Mouse (Mus musculus) thymus, adult 2 months (tissue): Measurements from ENCODE around the gene Dnajc16. TPM values are rescaled to one million over a fixed set of nuclear protein-coding genes. Genes with fewer than 3 reads are reported as not detected.

Experiments
- DNase-seq: peaks from one replicate; pipeline ENCODE4 v3.0.0; 2021
- H3K27ac ChIP-seq: fragments of 200-500 bp; 2 replicates; pipeline ENCODE4 v1.5.1; 2012; ENCODE audit warnings: low read length, control low read depth; ENCODE audit not compliant: control insufficient read depth, insufficient read depth
- H3K27me3 ChIP-seq: fragments of 200-500 bp; 2 replicates; pipeline ENCODE4 v1.6.1; 2012; ENCODE audit warnings: mild to moderate bottlenecking, low read length, moderate library complexity, mixed read lengths; ENCODE audit not compliant: control insufficient read depth, insufficient read depth
- H3K36me3 ChIP-seq: fragments of 200-500 bp; 2 replicates; pipeline ENCODE4 v1.6.1; 2012; ENCODE audit warnings: mild to moderate bottlenecking, low read length, moderate library complexity; ENCODE audit not compliant: control insufficient read depth, insufficient read depth
- H3K4me1 ChIP-seq: fragments of 200-500 bp; replicated peaks from 2 replicates; pipeline ENCODE4 v1.6.1; 2012; ENCODE audit warnings: low read length; ENCODE audit not compliant: control insufficient read depth, insufficient read depth
- H3K4me3 ChIP-seq: fragments of 200-500 bp; 2 replicates; pipeline ENCODE4 v1.5.1; 2012; ENCODE audit warnings: mild to moderate bottlenecking, low read length, control low read depth, moderate library complexity; ENCODE audit not compliant: control insufficient read depth, insufficient read depth
- CTCF ChIP-seq: fragments of 200-500 bp; IDR thresholded peaks from 2 replicates; pipeline ENCODE4 v1.5.1; 2012; ENCODE audit warnings: mild to moderate bottlenecking, control low read depth, low read length, moderate library complexity, borderline replicate concordance; ENCODE audit not compliant: control insufficient read depth, poor library complexity, insufficient read depth; ENCODE audit errors: extremely low read depth
- POLR2A ChIP-seq: fragments of 200-500 bp; IDR thresholded peaks from 2 replicates; pipeline ENCODE4 v1.6.1; 2012; ENCODE audit warnings: mild to moderate bottlenecking, low read length, control low read depth, moderate library complexity; ENCODE audit not compliant: control insufficient read depth, poor library complexity, insufficient read depth; ENCODE audit errors: extremely low read depth
- WGBS: fragments of 180-500 bp; shearing (Covaris S2); methylation state at CpG from one replicate; pipeline ENCODE4 v1.1.7; 2018; 5-methylcytosine and 5-hydroxymethylcytosine counted together
- polyA plus RNA-seq: library from polyadenylated mRNA; depleted of rRNA; stranded (reverse); fragments of >200 nt; gene quantifications from 2 replicates; pipeline ENCODE4 v1.2.3, GENCODE M21; 2012

Gene Dnajc16
- polyA plus RNA-seq, 1 experiment, result 11.9 TPM

DNA sequence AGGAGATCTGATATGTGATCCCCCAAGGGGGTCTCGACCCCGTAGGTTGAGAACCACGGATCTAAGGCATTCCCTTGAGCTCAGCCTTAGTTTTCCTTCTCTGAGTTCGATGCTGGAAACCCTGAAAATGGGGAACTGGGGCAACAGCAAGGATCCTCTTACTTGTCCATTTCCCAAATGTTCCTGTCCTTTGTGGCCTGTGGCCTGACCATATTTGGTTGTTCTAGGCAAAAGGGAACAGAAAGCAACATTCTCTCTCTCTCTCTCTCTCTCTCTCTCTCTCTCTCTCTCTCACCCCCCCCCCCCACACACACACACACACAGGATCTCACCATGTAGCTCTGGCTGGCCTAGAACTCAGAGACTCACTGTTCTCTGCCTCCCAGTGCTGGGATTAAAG is 53.9 kb downstream of the Dnajc16 start:
- Histone ChIP-seq H3K27ac (no peak overlapping the region), H3K4me3 (no peak overlapping the region), H3K27me3 (no peaks in the 10 kb centered on the region), H3K36me3 (no peaks in the 10 kb centered on the region), H3K4me1 (peaks cover 2% of the 10 kb centered on the region; the same call in 1 of the 2 replicates)
- no peak for TF ChIP-seq CTCF
- TF ChIP-seq POLR2A, result no peak
- no peak for DNase-seq
- 77% methylated on average over 4 of the region's 4 CpGs for WGBS

DNA sequence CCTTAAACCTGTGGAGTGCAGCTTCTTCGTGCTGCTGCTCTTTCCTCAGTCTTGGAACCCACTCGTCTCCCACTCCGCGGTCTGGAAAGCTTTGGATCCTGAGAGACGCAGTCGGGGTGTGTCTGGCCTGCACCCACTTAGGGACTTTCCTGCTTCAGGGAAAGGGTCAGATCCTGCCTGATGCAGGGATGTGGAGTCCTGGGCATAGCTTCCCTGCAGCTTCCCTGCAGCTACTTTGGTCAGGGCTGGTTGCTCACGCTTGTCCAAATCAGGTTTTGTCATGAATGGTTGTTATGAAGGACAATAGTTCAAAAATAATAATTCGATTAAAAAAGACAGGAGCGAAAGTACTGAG is 55.5 kb downstream of the Dnajc16 start:
- H3K27me3 ChIP-seq, result no peaks in the 10 kb centered on the region
- H3K4me1 ChIP-seq, result peaks cover 2% of the 10 kb centered on the region; the same call in 1 of the 2 replicates
- no peak for TF ChIP-seq CTCF
- no peak for DNase-seq
- H3K27ac ChIP-seq, result no peak overlapping the region
- no peaks in the 10 kb centered on the region for H3K36me3 ChIP-seq
- no peak overlapping the region for H3K4me3 ChIP-seq
- 39% methylated on average over 9 of the region's 9 CpGs for WGBS

DNA sequence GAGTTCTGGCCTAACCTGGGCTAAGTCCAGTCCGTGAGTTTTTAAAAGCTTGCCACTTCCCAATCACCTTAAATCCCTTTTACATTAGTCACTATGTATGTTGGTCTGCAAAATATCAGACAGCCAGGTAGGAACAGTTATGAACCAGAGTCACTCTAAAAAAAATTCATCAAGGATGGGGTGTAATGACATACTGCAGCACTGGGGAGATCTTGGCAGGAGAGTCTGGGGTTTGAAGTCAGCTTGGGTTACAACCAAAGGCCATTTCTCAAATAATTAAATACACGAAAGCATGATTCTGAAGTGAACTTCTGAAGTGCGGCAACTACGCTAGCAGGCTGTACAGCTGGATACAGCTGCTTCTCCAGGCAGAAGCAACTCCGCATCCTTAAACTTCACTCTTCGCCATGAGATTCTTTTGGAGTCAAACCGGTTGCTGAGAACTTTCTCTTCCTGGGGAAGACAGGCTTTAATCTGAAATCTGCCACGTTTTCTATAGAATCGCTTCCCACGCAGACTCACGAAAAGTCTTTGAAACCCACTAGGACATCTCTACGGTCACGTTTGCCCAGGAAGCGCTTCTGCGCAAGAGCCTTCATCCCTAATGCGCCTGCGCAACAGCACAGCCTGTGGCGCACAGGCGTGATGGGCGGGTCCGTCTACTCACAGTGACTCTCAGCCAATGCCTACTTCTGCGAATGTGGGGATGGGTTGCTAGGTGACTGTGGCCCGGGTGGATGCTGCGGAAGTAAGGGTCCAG is 56.1 kb downstream of the Dnajc16 start:
- WGBS, result 10% methylated on average over 24 of the region's 24 CpGs
- H3K4me3 ChIP-seq, result peak overlapping the region; percentile 4; the same call in 1 of the 2 replicates
- DNase-seq, result peak; percentile 90
- no peaks in the 10 kb centered on the region for H3K36me3 ChIP-seq
- H3K27ac ChIP-seq, result no peak overlapping the region
- no peaks in the 10 kb centered on the region for H3K27me3 ChIP-seq
- peak; percentile 54; the same call in 1 of the 2 replicates for TF ChIP-seq CTCF
- TF ChIP-seq POLR2A, result peak; percentile 40; the same call in 1 of the 2 replicates
- H3K4me1 ChIP-seq, result peaks cover 2% of the 10 kb centered on the region; the same call in 1 of the 2 replicates

DNA sequence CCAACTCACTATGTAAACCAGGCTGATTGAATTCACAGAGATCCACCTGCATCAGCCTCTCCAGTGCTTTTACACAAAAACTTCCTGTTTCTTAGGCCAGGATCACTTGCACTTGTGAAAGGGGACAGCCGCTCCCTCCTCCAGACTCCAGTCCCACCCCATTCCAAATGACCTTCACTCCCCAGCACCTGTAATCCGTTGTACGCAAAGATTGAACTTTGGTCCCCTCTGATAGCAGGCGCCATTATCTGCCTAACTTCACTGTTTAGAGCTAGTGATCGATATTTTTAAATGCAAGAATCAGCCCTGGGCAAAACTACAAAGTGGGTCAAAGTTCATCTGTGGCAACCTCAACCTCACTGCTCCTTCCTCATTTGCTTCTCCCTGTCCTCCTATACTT is 59.0 kb downstream of the Dnajc16 start:
- no peaks in the 10 kb centered on the region for H3K27me3 ChIP-seq
- H3K27ac ChIP-seq, result no peak overlapping the region
- H3K36me3 ChIP-seq, result no peaks in the 10 kb centered on the region
- TF ChIP-seq CTCF (no peak), POLR2A (no peak)
- H3K4me3 ChIP-seq, result no peak overlapping the region
- 84% methylated on average over 5 of the region's 5 CpGs for WGBS
- H3K4me1 ChIP-seq, result peaks cover 2% of the 10 kb centered on the region; the same call in 1 of the 2 replicates
- DNase-seq, result no peak

DNA sequence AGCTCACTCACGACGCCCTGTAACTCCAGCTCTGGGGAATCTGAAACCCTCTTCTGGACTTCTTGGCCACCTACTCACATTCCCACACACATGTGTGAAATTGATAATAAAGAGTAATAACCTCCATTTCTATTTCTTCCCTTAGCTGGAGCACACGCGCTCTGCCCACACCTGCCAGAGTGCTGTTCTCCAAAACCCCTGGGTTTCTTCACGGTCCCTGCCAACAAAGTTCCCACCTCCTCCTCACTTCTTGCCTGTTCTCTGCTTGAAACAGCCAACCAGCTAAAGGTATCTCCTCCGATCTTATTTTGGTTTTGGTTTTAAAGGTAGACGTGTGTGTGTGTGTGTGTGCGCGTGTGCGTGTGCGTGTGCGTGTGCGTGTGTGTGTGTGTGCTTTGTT is 60.3 kb downstream of the Dnajc16 start:
- no peak overlapping the region for H3K27ac ChIP-seq
- H3K27me3 ChIP-seq, result no peaks in the 10 kb centered on the region
- WGBS, result 89% methylated on average over 13 of the region's 13 CpGs
- H3K36me3 ChIP-seq, result no peaks in the 10 kb centered on the region
- H3K4me1 ChIP-seq, result peaks cover 2% of the 10 kb centered on the region; the same call in 1 of the 2 replicates
- TF ChIP-seq CTCF (no peak), POLR2A (no peak)
- H3K4me3 ChIP-seq, result no peak overlapping the region
- no peak for DNase-seq

DNA sequence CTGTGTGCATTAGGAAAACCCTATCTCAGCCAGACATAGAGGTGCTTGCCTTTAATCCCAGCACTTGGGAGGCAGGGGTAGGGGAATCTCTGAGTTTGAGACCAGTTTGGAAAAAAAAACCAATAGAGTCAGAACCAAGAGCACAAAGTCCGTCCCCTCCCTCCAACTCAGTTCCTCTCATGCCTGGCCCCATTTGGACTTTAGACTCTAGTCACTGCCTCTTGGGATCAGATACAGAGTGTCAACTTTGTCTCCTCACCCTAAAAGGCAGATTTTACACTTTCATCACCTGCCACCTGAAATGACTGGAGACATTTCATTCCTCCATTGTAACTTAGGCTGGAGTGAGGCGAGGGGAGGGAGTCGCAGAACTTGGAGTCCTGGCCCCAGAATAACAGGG is 61.5 kb downstream of the Dnajc16 start:
- H3K27ac ChIP-seq, result no peak overlapping the region
- 88% methylated on average over 3 of the region's 3 CpGs for WGBS
- DNase-seq, result no peak
- H3K4me3 ChIP-seq, result no peak overlapping the region
- H3K4me1 ChIP-seq, result no peaks in the 10 kb centered on the region
- H3K36me3 ChIP-seq, result no peaks in the 10 kb centered on the region
- no peaks in the 10 kb centered on the region for H3K27me3 ChIP-seq
- no peak for TF ChIP-seq CTCF

DNA sequence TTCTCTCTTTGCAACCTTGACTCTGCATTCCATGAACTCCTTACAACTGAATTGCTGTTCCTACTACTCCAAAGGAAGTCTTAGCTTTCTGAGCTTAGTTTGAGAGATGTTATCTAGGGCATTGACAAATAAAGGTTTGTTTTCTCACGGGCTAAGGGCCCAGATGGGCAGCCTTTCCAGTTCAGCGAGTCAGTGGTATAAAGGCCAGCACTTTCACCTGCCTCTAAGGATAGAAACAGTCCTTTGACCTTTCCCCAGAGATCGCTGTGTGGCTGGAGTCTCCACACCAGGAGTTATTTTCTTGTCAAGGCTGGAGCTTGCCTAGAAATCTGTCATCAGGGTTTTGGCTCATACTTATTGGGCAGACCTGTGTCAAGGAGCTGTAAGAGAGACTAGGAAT is 65.0 kb downstream of the Dnajc16 start:
- no peak for TF ChIP-seq CTCF
- no peak for TF ChIP-seq POLR2A
- no peak overlapping the region for H3K27ac ChIP-seq
- WGBS, result 79% methylated on average over 3 of the region's 3 CpGs
- no peak for DNase-seq
- H3K27me3 ChIP-seq, result no peaks in the 10 kb centered on the region
- no peaks in the 10 kb centered on the region for H3K36me3 ChIP-seq
- no peak overlapping the region for H3K4me3 ChIP-seq
- H3K4me1 ChIP-seq, result peaks cover 10% of the 10 kb centered on the region
